Mouse (Mus musculus) liver, embryonic 14.5 days (tissue): ENCODE measurements at regions not wholly inside any gene's neighbourhood (a gene's known extent, or its start where the extent isn't known, plus 50 kb on each side); places are given as distances from the start of the nearest gene placed in this dataset.

Source experiments
- CTCF ChIP-seq: IDR thresholded peaks from 2 replicates; pipeline ENCODE4 v1.5.1; 2016; ENCODE audit warnings: antibody characterized with exemption, low read depth, control low read depth
- EP300 ChIP-seq: IDR thresholded peaks from 2 replicates; pipeline ENCODE4 v1.6.1; 2016; ENCODE audit warnings: antibody characterized with exemption, low read depth

- no peak for TF ChIP-seq CTCF
- TF ChIP-seq EP300 = no peak
Observed at GRCm38 (mm10) chr5:12639549-12639948, 256.4 kb downstream of the Sema3d start.
